Mouse (Mus musculus) lung, postnatal 36 days (tissue): ENCODE measurements at regions not wholly inside any gene's neighbourhood (a gene's known extent, or its start where the extent isn't known, plus 50 kb on each side); places are given as distances from the start of the nearest gene placed in this dataset.

Source experiments
- DNase-seq: peaks from one replicate; pipeline ENCODE4 v3.0.0; 2022; ENCODE audit warnings: mixed read lengths

DNA sequence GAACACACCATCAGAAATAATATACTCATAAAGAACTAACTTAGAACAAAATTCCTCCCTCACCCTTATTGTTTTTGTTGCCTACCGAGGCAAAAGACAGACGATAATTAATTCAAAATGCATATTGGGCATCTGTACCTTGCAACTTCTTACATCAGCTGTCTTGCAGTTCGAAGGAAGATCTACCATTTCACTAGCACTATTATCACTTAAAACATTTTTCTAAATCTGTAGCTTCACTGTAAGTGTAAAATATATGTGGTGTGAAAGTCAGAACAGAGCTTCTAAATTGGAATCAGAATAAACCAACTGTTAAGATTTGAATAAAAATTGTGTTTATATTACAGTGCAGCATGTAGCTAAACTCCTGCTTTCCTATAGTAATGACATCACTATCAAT, 562.4 kb upstream of the Atp10a start:
- no peak for DNase-seq

- DNase-seq = no peak
Measured at GRCm38 (mm10) chr7:58078825-58079224, 569.0 kb upstream of the Gabra5 start.

- DNase-seq = peak; percentile 1
Measured at GRCm38 (mm10) chr7:58032975-58033374, 523.1 kb upstream of the Gabra5 start.

DNA sequence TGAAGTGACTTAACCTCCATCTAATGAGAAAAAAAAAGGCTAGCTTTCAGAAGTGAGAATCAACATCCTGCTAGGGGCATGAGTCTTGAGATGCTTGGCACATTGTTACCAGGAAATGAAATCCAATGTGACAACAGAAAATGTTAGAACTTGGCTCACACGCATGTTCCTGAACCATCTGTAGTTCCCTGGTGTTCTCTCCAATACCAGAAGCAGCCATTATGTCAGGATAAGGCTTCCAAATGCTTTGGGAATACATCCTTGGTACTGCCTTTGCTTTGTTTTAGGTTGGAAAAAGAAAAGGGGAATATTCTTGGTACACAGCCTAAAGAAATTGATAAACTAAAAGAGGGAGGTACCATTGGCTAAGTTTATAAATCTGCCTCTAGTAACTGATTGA, 522.3 kb upstream of the Gabra5 start:
- no peak for DNase-seq

- no peak for DNase-seq
Measured at GRCm38 (mm10) chr7:57992406-57993223, 482.8 kb upstream of the Gabra5 start.

DNA sequence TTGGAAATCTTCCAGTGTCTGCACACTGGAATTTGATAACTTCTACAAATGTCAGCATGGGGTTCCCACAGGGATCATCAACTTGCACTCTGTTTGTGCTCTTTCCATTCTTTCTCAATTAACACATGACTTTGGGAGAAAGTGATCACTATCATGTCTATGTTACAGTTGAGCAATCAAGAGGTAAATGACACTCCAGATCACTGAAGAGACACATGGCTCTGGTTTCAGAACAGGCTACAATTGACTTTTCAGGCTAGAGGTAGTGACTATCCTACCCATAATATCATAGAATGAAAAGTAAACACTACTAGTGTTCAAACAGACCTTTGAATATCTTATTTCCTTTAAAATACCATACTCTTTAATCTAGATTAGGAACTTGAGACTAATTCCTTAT, 473.3 kb upstream of the Gabra5 start:
- DNase-seq = no peak

DNA sequence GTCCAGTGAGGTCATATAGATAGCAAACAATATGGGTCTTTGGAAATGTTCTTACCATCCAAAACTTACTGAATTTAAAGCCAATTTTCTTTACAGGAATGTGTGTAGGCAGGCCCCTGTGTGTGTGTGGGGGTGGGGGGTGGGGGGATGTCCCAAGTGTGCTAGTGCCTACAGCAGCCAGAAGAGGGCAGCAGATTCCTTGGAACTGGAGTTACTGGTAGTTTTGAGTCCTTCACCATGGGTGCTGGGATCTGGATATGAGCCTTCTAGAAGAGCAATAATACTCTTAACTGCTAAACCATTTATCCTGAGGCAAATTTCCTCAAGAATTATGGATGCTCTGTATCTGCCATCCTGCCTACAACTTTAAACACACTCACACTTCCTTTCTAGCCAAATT, 456.4 kb upstream of the Gabra5 start:
- no peak for DNase-seq

- DNase-seq = no peak
Measured at GRCm38 (mm10) chr7:57958871-57959270, 449.0 kb upstream of the Gabra5 start.
